Mouse (Mus musculus) limb, embryonic 15.5 days (tissue): Measurements from ENCODE around the gene Traf7. TPM values are rescaled to one million over a fixed set of nuclear protein-coding genes. Genes with fewer than 3 reads are reported as not detected.
A peak's percentile ranks its signal among the peaks of the same experiment; 100 is the strongest.

Experiments
- ATAC-seq: fragments of 200-750 bp; cut with Nextera tagmentation; 2 replicates; pipeline ENCODE4 v1.8.0; 2017; ENCODE audit warnings: low read depth, moderate TSS enrichment; ENCODE audit not compliant: insufficient number of reproducible peaks, low FRiP score, low TSS enrichment
- H3K27ac ChIP-seq: fragments of 300-500 bp; sonication (generic); 2 replicates; pipeline ENCODE4 v1.5.1; 2015; ENCODE audit warnings: moderate library complexity, mild to moderate bottlenecking, inconsistent platforms
- H3K27me3 ChIP-seq: fragments of 300-500 bp; sonication (generic); 2 replicates; pipeline ENCODE4 v1.6.1; 2015; ENCODE audit warnings: inconsistent platforms
- H3K36me3 ChIP-seq: fragments of 300-500 bp; sonication (generic); 2 replicates; pipeline ENCODE4 v1.6.1; 2015; ENCODE audit warnings: inconsistent platforms
- H3K4me1 ChIP-seq: fragments of 300-500 bp; sonication (generic); 2 replicates; pipeline ENCODE4 v1.6.1; 2015; ENCODE audit warnings: inconsistent platforms
- H3K4me2 ChIP-seq: fragments of 300-500 bp; sonication (generic); 2 replicates; pipeline ENCODE4 v1.6.1; 2015; ENCODE audit warnings: mild to moderate bottlenecking, inconsistent platforms
- H3K4me3 ChIP-seq: fragments of 300-500 bp; sonication (generic); 2 replicates; pipeline ENCODE4 v1.5.1; 2015; ENCODE audit warnings: mild to moderate bottlenecking, inconsistent platforms
- H3K9ac ChIP-seq: fragments of 300-500 bp; sonication (generic); 2 replicates; pipeline ENCODE4 v1.6.1; 2015; ENCODE audit warnings: inconsistent platforms
- H3K9me3 ChIP-seq: fragments of 300-500 bp; sonication (generic); 2 replicates; pipeline ENCODE4 v1.6.1; 2016; ENCODE audit warnings: inconsistent platforms
- WGBS: fragments of 180-500 bp; shearing (Covaris S2); methylation state at CpG from one replicate; pipeline ENCODE4 v1.1.7; 2015; 5-methylcytosine and 5-hydroxymethylcytosine counted together
- polyA plus RNA-seq: library from polyadenylated mRNA; unstranded; fragments of >200 nt; fragmentation: Nextera tagmentation; extraction: Ambion mirVana; gene quantifications from 2 replicates; pipeline ENCODE4 v1.2.1, GENCODE M21; 2015

Gene Traf7
- polyA plus RNA-seq: 89.8 and 104 TPM in 2 replicates

- H3K27ac ChIP-seq: peak within 1 kb of the TSS; percentile 93
- peaks cover 56% of the 10 kb centered on the region for H3K4me1 ChIP-seq
- H3K4me2 ChIP-seq: peak within 1 kb of the TSS; percentile 64
- ATAC-seq: peak; percentile 98
- no peaks in the 10 kb centered on the region for H3K27me3 ChIP-seq
- peak within 1 kb of the TSS; percentile 95 for H3K9ac ChIP-seq
- H3K4me3 ChIP-seq: peak within 1 kb of the TSS; percentile 94
- no peaks in the 10 kb centered on the region for H3K9me3 ChIP-seq
- under 1% methylated on average over 40 of the region's 40 CpGs for WGBS
- peaks cover 10% of the 10 kb centered on the region; the same call in 1 of the 2 replicates for H3K36me3 ChIP-seq
Observed at GRCm38 (mm10) chr17:24527723-24528559, at the start of gene Traf7. Traf7 (minus strand) TSS chr17:24527938.

DNA sequence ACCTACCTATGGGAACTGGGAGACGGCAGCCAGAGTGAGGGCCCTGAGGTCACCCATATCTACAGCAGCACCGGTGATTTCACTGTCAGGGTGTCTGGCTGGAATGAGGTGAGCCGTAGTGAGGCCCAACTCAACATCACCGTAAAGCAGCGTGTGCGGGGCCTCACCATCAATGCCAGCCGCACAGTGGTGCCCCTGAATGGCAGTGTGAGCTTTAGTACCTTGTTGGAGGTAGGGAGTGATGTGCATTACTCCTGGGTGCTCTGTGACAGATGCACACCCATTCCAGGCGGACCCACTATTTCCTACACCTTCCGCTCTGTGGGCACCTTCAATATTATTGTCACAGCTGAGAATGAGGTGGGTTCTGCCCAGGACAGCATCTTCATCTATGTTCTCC lies 46.1 kb upstream of the Traf7 start:
- no peak overlapping the region for H3K4me2 ChIP-seq
- no peak for ATAC-seq
- no peaks in the 10 kb centered on the region for H3K9me3 ChIP-seq
- H3K4me1 ChIP-seq: no peaks in the 10 kb centered on the region
- no peak overlapping the region for H3K9ac ChIP-seq
- H3K27me3 ChIP-seq: no peaks in the 10 kb centered on the region
- 92% methylated on average over 9 of the region's 9 CpGs for WGBS
- no peak overlapping the region for H3K27ac ChIP-seq
- H3K36me3 ChIP-seq: peaks cover 100% of the 10 kb centered on the region
- H3K4me3 ChIP-seq: no peak overlapping the region

- ATAC-seq: no peak
- no peak overlapping the region for H3K27ac ChIP-seq
Observed at GRCm38 (mm10) chr17:24572651-24573245, 45.0 kb upstream of the Traf7 start.

GRCm38 (mm10) chr17:24569837-24570236 lies 42.1 kb upstream of the Traf7 start:
- Histone ChIP-seq H3K27me3 (no peaks in the 10 kb centered on the region), H3K9me3 (no peaks in the 10 kb centered on the region), H3K4me3 (no peak overlapping the region), H3K4me2 (no peak overlapping the region), H3K9ac (no peak overlapping the region), H3K27ac (no peak overlapping the region), H3K36me3 (peaks cover 98% of the 10 kb centered on the region), H3K4me1 (peaks cover 20% of the 10 kb centered on the region)
- 91% methylated on average over 4 of the region's 4 CpGs for WGBS
- ATAC-seq: no peak

More at GRCm38 (mm10) chr17:24572651-24573245, 45.0 kb upstream of the Traf7 start:
- no peak overlapping the region for H3K9ac ChIP-seq
- WGBS: 91% methylated on average over 12 of the region's 12 CpGs
- no peaks in the 10 kb centered on the region for H3K27me3 ChIP-seq
- peaks cover 99% of the 10 kb centered on the region for H3K36me3 ChIP-seq
- no peak overlapping the region for H3K4me2 ChIP-seq
- H3K4me3 ChIP-seq: no peak overlapping the region
- H3K4me1 ChIP-seq: no peaks in the 10 kb centered on the region
- no peaks in the 10 kb centered on the region for H3K9me3 ChIP-seq

GRCm38 (mm10) chr17:24567034-24567779 lies 39.5 kb upstream of the Traf7 start:
- no peak for ATAC-seq
- no peaks in the 10 kb centered on the region for H3K27me3 ChIP-seq
- 63% methylated on average over 8 of the region's 8 CpGs for WGBS
- no peak overlapping the region for H3K27ac ChIP-seq
- H3K4me1 ChIP-seq: peaks cover 29% of the 10 kb centered on the region
- H3K4me2 ChIP-seq: no peak overlapping the region
- no peak overlapping the region for H3K9ac ChIP-seq
- no peaks in the 10 kb centered on the region for H3K9me3 ChIP-seq
- peaks cover 77% of the 10 kb centered on the region for H3K36me3 ChIP-seq
- no peak overlapping the region for H3K4me3 ChIP-seq

- Histone ChIP-seq H3K27ac (no peak overlapping the region), H3K9ac (no peak overlapping the region), H3K36me3 (peaks cover 63% of the 10 kb centered on the region), H3K9me3 (no peaks in the 10 kb centered on the region), H3K4me3 (no peak overlapping the region), H3K4me2 (no peak overlapping the region), H3K27me3 (no peaks in the 10 kb centered on the region), H3K4me1 (peaks cover 32% of the 10 kb centered on the region)
- ATAC-seq: no peak
- 81% methylated on average over 3 of the region's 3 CpGs for WGBS
Observed at GRCm38 (mm10) chr17:24565792-24566191, 38.1 kb upstream of the Traf7 start.

GRCm38 (mm10) chr17:24565092-24565491 lies 37.4 kb upstream of the Traf7 start:
- peaks cover 56% of the 10 kb centered on the region for H3K36me3 ChIP-seq

GRCm38 (mm10) chr17:24564422-24564821 lies 36.7 kb upstream of the Traf7 start:
- Histone ChIP-seq H3K9me3 (no peaks in the 10 kb centered on the region), H3K36me3 (peaks cover 50% of the 10 kb centered on the region)
- 88% methylated on average over 4 of the region's 4 CpGs for WGBS

More at GRCm38 (mm10) chr17:24565092-24565491, 37.4 kb upstream of the Traf7 start:
- 80% methylated on average over 3 of the region's 3 CpGs for WGBS
- H3K27ac ChIP-seq: no peak overlapping the region
- no peak for ATAC-seq
- no peaks in the 10 kb centered on the region for H3K9me3 ChIP-seq
- no peaks in the 10 kb centered on the region for H3K27me3 ChIP-seq
- peaks cover 39% of the 10 kb centered on the region for H3K4me1 ChIP-seq
- no peak overlapping the region for H3K9ac ChIP-seq
- H3K4me3 ChIP-seq: no peak overlapping the region
- H3K4me2 ChIP-seq: no peak overlapping the region

GRCm38 (mm10) chr17:24563638-24564037 lies 35.9 kb upstream of the Traf7 start:
- H3K4me1 ChIP-seq: peaks cover 51% of the 10 kb centered on the region
- H3K4me2 ChIP-seq: no peak overlapping the region
- ATAC-seq: no peak
- H3K27me3 ChIP-seq: no peaks in the 10 kb centered on the region
- H3K9ac ChIP-seq: no peak overlapping the region
- H3K4me3 ChIP-seq: no peak overlapping the region
- 85% methylated on average over 5 of the region's 5 CpGs for WGBS
- peaks cover 42% of the 10 kb centered on the region for H3K36me3 ChIP-seq
- H3K9me3 ChIP-seq: no peaks in the 10 kb centered on the region
- H3K27ac ChIP-seq: no peak overlapping the region; the same call in 1 of the 2 replicates

More at GRCm38 (mm10) chr17:24564422-24564821, 36.7 kb upstream of the Traf7 start:
- ATAC-seq: no peak
- no peak overlapping the region for H3K4me2 ChIP-seq
- peaks cover 43% of the 10 kb centered on the region for H3K4me1 ChIP-seq
- no peaks in the 10 kb centered on the region for H3K27me3 ChIP-seq
- no peak overlapping the region for H3K27ac ChIP-seq
- no peak overlapping the region for H3K4me3 ChIP-seq
- H3K9ac ChIP-seq: no peak overlapping the region

GRCm38 (mm10) chr17:24561592-24561991 lies 33.9 kb upstream of the Traf7 start:
- H3K36me3 ChIP-seq: peaks cover 23% of the 10 kb centered on the region
- no peak overlapping the region for H3K27ac ChIP-seq
- no peak overlapping the region for H3K9ac ChIP-seq
- H3K4me3 ChIP-seq: no peak overlapping the region
- H3K9me3 ChIP-seq: no peaks in the 10 kb centered on the region
- no peak overlapping the region for H3K4me2 ChIP-seq
- 80% methylated on average over 2 of the region's 2 CpGs for WGBS
- H3K4me1 ChIP-seq: peaks cover 65% of the 10 kb centered on the region
- no peak for ATAC-seq
- H3K27me3 ChIP-seq: no peaks in the 10 kb centered on the region

GRCm38 (mm10) chr17:24560301-24561028 lies 32.7 kb upstream of the Traf7 start:
- Histone ChIP-seq H3K9ac (no peak overlapping the region), H3K27ac (peak overlapping the region; percentile 12; the same call in 1 of the 2 replicates), H3K4me1 (peaks cover 66% of the 10 kb centered on the region), H3K4me2 (no peak overlapping the region), H3K27me3 (no peaks in the 10 kb centered on the region), H3K4me3 (no peak overlapping the region), H3K36me3 (peaks cover 12% of the 10 kb centered on the region), H3K9me3 (no peaks in the 10 kb centered on the region)
- 87% methylated on average over 5 of the region's 5 CpGs for WGBS
- ATAC-seq: no peak
